Mouse (Mus musculus) adrenal gland, adult 18-20 months (tissue): ENCODE measurements around the gene Ssc5d. TPM values are rescaled to one million over a fixed set of nuclear protein-coding genes. Genes with fewer than 3 reads are reported as not detected.

ENCODE experiments used
- total RNA-seq, 2 experiments: library from RNA; stranded (reverse); gene quantifications; 1 replicate in 1 of 2; 2 replicates in 1 of 2; pipeline ENCODE4 v1.2.3; 2021

Ssc5d gene
- total RNA-seq, 2 experiments from 2014 or later = 2.2 to 2.5 TPM

Other genes starting within 250 kb of the Ssc5d start
- gene Hspbp1, start 240.7 kb upstream of the Ssc5d start, total RNA-seq = 10 to 100 TPM; 47.8 TPM
- 1 to 10 TPM; 4.0 to 5.3 TPM for gene Brsk1, start 235.2 kb upstream of the Ssc5d start, total RNA-seq
- gene Tmem150b, start 200.5 kb upstream of the Ssc5d start, total RNA-seq = under 1 TPM; 0.36 to 0.38 TPM
- gene Kmt5c, start 185.7 kb upstream of the Ssc5d start, total RNA-seq = 10 to 100 TPM; 34.5 to 35.3 TPM
- gene Cox6b2, start 172.7 kb upstream of the Ssc5d start, total RNA-seq = 10 to 100 TPM in 1 of 2 experiments, 1 to 10 TPM in 1; 7.6 to 10.6 TPM
- gene Fam71e2, start 154.5 kb upstream of the Ssc5d start, total RNA-seq = not detected
- gene Il11, start 142.9 kb upstream of the Ssc5d start, total RNA-seq = under 1 TPM; 0.17 to 0.51 TPM
- not detected for gene Tmem190, start 142.8 kb upstream of the Ssc5d start, total RNA-seq
- 10 to 100 TPM in 1 of 2 experiments, 1 to 10 TPM in 1; 6.5 to 12.1 TPM for gene Tmem238, start 136.1 kb upstream of the Ssc5d start, total RNA-seq
- gene Rpl28, start 132.9 kb upstream of the Ssc5d start, total RNA-seq = 100 to 1,000 TPM; 849 to 923 TPM
- 100 to 1,000 TPM; 119 to 128 TPM for gene Ube2s, start 113.2 kb upstream of the Ssc5d start, total RNA-seq
- gene Shisa7, start 81.1 kb upstream of the Ssc5d start, total RNA-seq = 1 to 10 TPM; 2.1 to 2.4 TPM
- 10 to 100 TPM in 1 of 2 experiments, 1 to 10 TPM in 1; 9.6 to 18.3 TPM for gene Isoc2b, start 55.5 kb upstream of the Ssc5d start, total RNA-seq
- 10 to 100 TPM; 32.7 to 38.0 TPM for gene Isoc2a, start 48.6 kb upstream of the Ssc5d start, total RNA-seq
- gene Gm36210, start 19.3 kb upstream of the Ssc5d start, total RNA-seq = not detected
- 10 to 100 TPM; 13.9 to 17.2 TPM for gene Zfp628, start 10.6 kb upstream of the Ssc5d start, total RNA-seq
- gene Nat14, start 3.8 kb upstream of the Ssc5d start, total RNA-seq = 10 to 100 TPM in 1 of 2 experiments, 1 to 10 TPM in 1; 9.8 to 11.6 TPM
- 1 to 10 TPM in 1 of 2 experiments, under 1 TPM in 1; 0.96 to 2.5 TPM for gene Sbk2, start 38.6 kb downstream of the Ssc5d start, total RNA-seq
- under 1 TPM; 0.13 to 0.22 TPM for gene Sbk3, start 45.4 kb downstream of the Ssc5d start, total RNA-seq
- 10 to 100 TPM; 15.9 to 25.4 TPM for gene Zfp579, start 70.4 kb downstream of the Ssc5d start, total RNA-seq
- gene Zfp524, start 88.6 kb downstream of the Ssc5d start, total RNA-seq = 10 to 100 TPM; 10.2 to 11.5 TPM
- 10 to 100 TPM; 21.7 to 22.5 TPM for gene Fiz1, start 88.9 kb downstream of the Ssc5d start, total RNA-seq
- not detected for gene Gm44973, start 89.7 kb downstream of the Ssc5d start, total RNA-seq
- 10 to 100 TPM; 24.4 to 24.5 TPM for gene Zfp865, start 94.6 kb downstream of the Ssc5d start, total RNA-seq
- 1 to 10 TPM; 1.5 to 2.6 TPM for gene Ccdc106, start 94.8 kb downstream of the Ssc5d start, total RNA-seq
- gene 4632433K11Rik, start 108.3 kb downstream of the Ssc5d start, total RNA-seq = not detected
- 1 to 10 TPM; 3.4 to 4.1 TPM for gene Zfp784, start 112.7 kb downstream of the Ssc5d start, total RNA-seq
- gene Zfp580, start 125.8 kb downstream of the Ssc5d start, total RNA-seq = 1 to 10 TPM; 5.1 to 5.7 TPM
- 100 to 1,000 TPM; 145 to 156 TPM for gene U2af2, start 136.4 kb downstream of the Ssc5d start, total RNA-seq
- gene Epn1, start 154.4 kb downstream of the Ssc5d start, total RNA-seq = 100 to 1,000 TPM; 140 to 142 TPM
- under 1 TPM in 1 of 2 experiments, not detected in 1; 0.22 TPM for gene Rfpl4, start 191.2 kb downstream of the Ssc5d start, total RNA-seq
- 1 to 10 TPM; 1.5 to 2.0 TPM for gene Rasl2-9, start 200.2 kb downstream of the Ssc5d start, total RNA-seq
- gene Vmn1r55, start 223.9 kb downstream of the Ssc5d start, total RNA-seq = not detected